9 mouse cellular contexts compared by ENCODE assay signal in the genomic region with DNA sequence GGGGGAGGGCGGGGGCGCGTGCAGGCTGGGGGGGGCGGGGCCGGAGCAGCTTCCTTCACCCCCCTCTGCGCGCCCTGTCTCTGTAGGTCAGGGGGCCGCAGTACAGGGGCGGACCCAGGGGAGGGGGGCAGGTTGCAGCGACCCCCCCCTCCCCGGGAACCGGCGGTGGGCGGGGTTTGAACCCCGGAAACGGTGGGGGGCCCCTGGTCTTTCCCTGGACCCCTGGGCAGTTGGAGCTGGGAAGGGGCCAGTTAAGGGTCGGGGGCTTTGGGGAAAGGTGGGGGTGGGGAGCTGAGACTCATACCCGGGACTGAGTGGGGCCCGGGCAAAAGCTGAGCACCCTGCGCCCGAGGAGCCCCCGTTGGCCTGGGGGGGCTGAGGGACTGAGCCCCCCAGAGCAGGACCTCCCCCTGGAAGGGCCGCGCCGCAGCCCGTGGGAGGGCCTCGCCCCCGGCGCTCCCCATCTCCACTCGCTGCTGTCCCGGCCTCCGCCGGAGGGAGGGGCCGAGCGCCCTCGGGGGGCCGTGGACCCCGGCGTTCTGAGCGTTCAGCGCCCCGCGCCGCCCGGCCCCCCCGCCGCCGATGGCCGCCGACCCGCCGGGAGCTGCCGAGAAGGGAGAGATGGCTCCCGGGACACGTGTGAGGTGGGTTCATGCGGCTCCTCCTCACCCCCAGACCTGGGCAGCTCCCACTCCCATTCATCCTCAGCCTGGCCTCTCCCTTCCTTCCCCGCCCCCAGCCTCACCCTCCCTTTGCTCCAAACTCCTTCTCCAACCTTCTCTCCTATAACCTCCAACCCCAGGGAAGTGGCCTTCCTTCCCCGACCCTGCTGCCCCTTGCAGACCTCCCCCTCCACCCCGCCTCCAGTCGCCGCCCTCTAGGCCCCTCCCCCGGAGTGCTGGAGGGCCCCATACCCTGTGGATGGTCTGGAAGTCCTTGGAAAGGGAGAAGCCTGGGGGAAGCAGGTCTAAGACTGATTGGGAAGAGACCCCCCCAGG. TPM values are rescaled to one million over a fixed set of nuclear protein-coding genes. Genes with fewer than 3 reads are reported as not detected.
DNase-seq lines count a peak whose midpoint lies in the region; ATAC-seq and TF ChIP-seq lines count a peak whose summit lies in the region.
"Had no signal": no experiment of that assay in that cellular context is flagged by ENCODE, and none has a peak within 500 bp of the region (broad histone marks: within the 10 kb centered on the region; RNA-seq: fewer than 3 reads in every experiment).

No protein-coding gene starts in this region.

- H3K4me2 ChIP-seq in hindbrain, embryonic 12.5 days (replicated peaks), result peak overlapping the region; percentile 68
- peak overlapping the region; percentile 97 for H3K4me2 ChIP-seq in liver, embryonic 12.5 days

- H3K27ac ChIP-seq in heart, adult 2 months, result peak overlapping the region; percentile 86
- peak overlapping the region; percentile 92 for H3K27ac ChIP-seq in hindbrain, embryonic 12.5 days
- H3K27ac ChIP-seq in liver, embryonic 12.5 days, result peak overlapping the region; percentile 75

- TF ChIP-seq EP300 in heart, adult 2 months (IDR thresholded peaks at IDR 0.05; ENCODE audit: insufficient read depth, low read depth, low read length), result no peak

- intact Hi-C loops in heart, adult 2 months (cut with DNase I), result loop anchor here (2.0 kb wide), 1 partner anchor 34 kb away; the partner anchor contains the start of gene Ctf1
- intact Hi-C loops in heart, postnatal 36 days (cut with DNase I), result no loop called here

- H3K4me3 ChIP-seq in heart, adult 2 months, result peak overlapping the region; percentile 79
- H3K4me3 ChIP-seq in G1E (ENCODE audit: low read depth, low read length), result peak overlapping the region; percentile 82
- H3K4me3 ChIP-seq in hindbrain, embryonic 12.5 days, result peak overlapping the region; percentile 94
- peak overlapping the region; percentile 77 for H3K4me3 ChIP-seq in liver, embryonic 12.5 days

- no peaks in the 10 kb centered on the region for H3K9me3 ChIP-seq in G1E (replicated peaks)
- no peaks in the 10 kb centered on the region for H3K9me3 ChIP-seq in hindbrain, embryonic 12.5 days (replicated peaks)
- H3K9me3 ChIP-seq in liver, embryonic 12.5 days (replicated peaks), result no peaks in the 10 kb centered on the region

- no peaks in the 10 kb centered on the region for H3K36me3 ChIP-seq in heart, adult 2 months (ENCODE audit: control insufficient read depth, insufficient read depth, low read length)
- peaks cover 43% of the 10 kb centered on the region for H3K36me3 ChIP-seq in G1E (replicated peaks)
- peaks cover 39% of the 10 kb centered on the region for H3K36me3 ChIP-seq in hindbrain, embryonic 12.5 days
- peaks cover 39% of the 10 kb centered on the region for H3K36me3 ChIP-seq in liver, embryonic 12.5 days

- H3K9ac ChIP-seq in heart, adult 2 months (ENCODE audit: low read depth, low read length), result peak overlapping the region; percentile 32
- peak overlapping the region; percentile 96 for H3K9ac ChIP-seq in hindbrain, embryonic 12.5 days
- peak overlapping the region; percentile 67 for H3K9ac ChIP-seq in liver, embryonic 12.5 days

- no peak for ATAC-seq in G1E (ENCODE audit: extremely low read depth, insufficient number of reproducible peaks, low FRiP score, poor library complexity, severe bottlenecking)
- ATAC-seq in hindbrain, embryonic 12.5 days (ENCODE audit: low FRiP score), result peak; percentile 4
- ATAC-seq in liver, embryonic 12.5 days, result peak; percentile 13

- WGBS in heart, adult 2 months, result 3% methylated on average over 51 of the region's 62 CpGs
- WGBS in hindbrain, embryonic 12.5 days, result 0% methylated on average over 43 of the region's 62 CpGs
- WGBS in liver, embryonic 12.5 days (ENCODE audit: insufficient replicate concordance), result 2% methylated on average over 50 of the region's 62 CpGs

- no peak for TF ChIP-seq CTCF in heart, adult 2 months (IDR thresholded peaks at IDR 0.05)
- no peak for TF ChIP-seq CTCF in G1E (IDR thresholded peaks at IDR 0.05; ENCODE audit: low read depth, low read length)

- peak; percentile 36 to 45 for DNase-seq in heart, adult 2 months
- no peak for DNase-seq in heart, postnatal 36 days
- peak; percentile 60 for DNase-seq in G1E (ENCODE audit: low spot score)
- DNase-seq in embryo, embryonic 9.5 days (ENCODE audit: extremely low spot score), result peak; percentile 89
- peak; percentile 61 for DNase-seq in retina, postnatal 1 day
- no peak for DNase-seq in layer of hippocampus, adult 11-12 months (ENCODE audit: low spot score)

- TF ChIP-seq POLR2A in heart, adult 2 months (IDR thresholded peaks at IDR 0.05; ENCODE audit: insufficient read depth, low read depth, low read length), result no peak

- H3K27me3 ChIP-seq in heart, adult 2 months (ENCODE audit: control insufficient read depth, insufficient read depth, low read length), result no peaks in the 10 kb centered on the region
- H3K27me3 ChIP-seq in G1E (ENCODE audit: insufficient read depth, low read length), result peaks cover 1% of the 10 kb centered on the region; the same call in 1 of the 2 replicates
- H3K27me3 ChIP-seq in hindbrain, embryonic 12.5 days, result no peaks in the 10 kb centered on the region
- no peaks in the 10 kb centered on the region for H3K27me3 ChIP-seq in liver, embryonic 12.5 days (replicated peaks)

- no peaks in the 10 kb centered on the region for H3K79me2 ChIP-seq in heart, adult 2 months (replicated peaks; ENCODE audit: control insufficient read depth, insufficient read depth, low read length)

- peaks cover 2% of the 10 kb centered on the region for H3K4me1 ChIP-seq in heart, adult 2 months (ENCODE audit: control insufficient read depth, insufficient read depth, low read length)
- H3K4me1 ChIP-seq in G1E (ENCODE audit: insufficient read depth, low read depth, low read length), result peaks cover 34% of the 10 kb centered on the region
- H3K4me1 ChIP-seq in hindbrain, embryonic 12.5 days, result peaks cover 20% of the 10 kb centered on the region
- peaks cover 32% of the 10 kb centered on the region for H3K4me1 ChIP-seq in liver, embryonic 12.5 days

RNA-seq across cellular contexts. Expression of gene Fbxl19, which starts 2.5 kb away (rescaled TPM):
- total RNA-seq in heart, adult 2 months (2021), result 1 to 10 TPM; 3.3 to 3.4 TPM
- polyA plus RNA-seq in heart, adult 2 months (2012; rRNA removed), result 4.1 and 4.8 TPM in 2 replicates
- total RNA-seq in heart, postnatal 36 days (2021), result 1 to 10 TPM; 3.2 to 3.3 TPM
- total RNA-seq in G1E (2014; fragmentation: Nextera tagmentation) (6.4 and 6.9 TPM in 2 replicates), G1E (2017) (15.1 and 18.8 TPM in 2 replicates)
- polyA plus RNA-seq in G1E (2012), result 54.4 and 58.5 TPM in 2 replicates
- polyA plus RNA-seq in hindbrain, embryonic 12.5 days (2016; fragmentation: Nextera tagmentation; extraction: Ambion mirVana), result 10.7 and 11.4 TPM in 2 replicates
- polyA plus RNA-seq in liver, embryonic 12.5 days (2016; fragmentation: Nextera tagmentation; extraction: Ambion mirVana), result 3.7 TPM in 2 replicates

RNA-seq across cellular contexts. Expression of gene Ctf2, which starts 14.8 kb away (rescaled TPM):
- not detected for total RNA-seq in heart, adult 2 months (2021)
- not detected in 2 replicates for polyA plus RNA-seq in heart, adult 2 months (2012; rRNA removed)
- total RNA-seq in heart, postnatal 36 days (2021), result not detected
- total RNA-seq in G1E (2014; fragmentation: Nextera tagmentation) (not detected in 2 replicates), G1E (2017) (0.16 TPM in 1 of 2 replicates, not detected in the other)
- not detected in 2 replicates for polyA plus RNA-seq in G1E (2012)
- polyA plus RNA-seq in hindbrain, embryonic 12.5 days (2016; fragmentation: Nextera tagmentation; extraction: Ambion mirVana), result 0.21 TPM in 1 of 2 replicates, not detected in the other
- polyA plus RNA-seq in liver, embryonic 12.5 days (2016; fragmentation: Nextera tagmentation; extraction: Ambion mirVana), result 0.13 and 0.26 TPM in 2 replicates
- total RNA-seq: left cerebral cortex, postnatal 10 days had no signal

RNA-seq across cellular contexts. Expression of gene Orai3, which starts 22.8 kb away (rescaled TPM):
- total RNA-seq in heart, adult 2 months (2021), result 10 to 100 TPM; 21.9 to 23.5 TPM
- polyA plus RNA-seq in heart, adult 2 months (2012; rRNA removed), result 27.5 and 31.7 TPM in 2 replicates
- total RNA-seq in heart, postnatal 36 days (2021), result 10 to 100 TPM; 22.1 to 22.6 TPM
- total RNA-seq in G1E (2014; fragmentation: Nextera tagmentation) (27.4 and 27.7 TPM in 2 replicates), G1E (2017) (47.1 and 53.8 TPM in 2 replicates)
- polyA plus RNA-seq in G1E (2012), result 30.2 and 43.1 TPM in 2 replicates
- 9.6 and 10.0 TPM in 2 replicates for polyA plus RNA-seq in hindbrain, embryonic 12.5 days (2016; fragmentation: Nextera tagmentation; extraction: Ambion mirVana)
- polyA plus RNA-seq in liver, embryonic 12.5 days (2016; fragmentation: Nextera tagmentation; extraction: Ambion mirVana), result 14.8 and 15.0 TPM in 2 replicates

RNA-seq across cellular contexts. Expression of gene Setd1a, which starts 29.7 kb away (rescaled TPM):
- 10 to 100 TPM; 16.3 to 18.5 TPM for total RNA-seq in heart, adult 2 months (2021)
- 7.1 and 8.6 TPM in 2 replicates for polyA plus RNA-seq in heart, adult 2 months (2012; rRNA removed)
- total RNA-seq in heart, postnatal 36 days (2021), result 10 to 100 TPM; 22.2 to 24.0 TPM
- total RNA-seq in G1E (2014; fragmentation: Nextera tagmentation), result 104 and 115 TPM in 2 replicates
- 9.1 and 10.0 TPM in 2 replicates for total RNA-seq in G1E (2017)
- polyA plus RNA-seq in G1E (2012), result 103 and 118 TPM in 2 replicates
- 19.8 and 23.4 TPM in 2 replicates for polyA plus RNA-seq in hindbrain, embryonic 12.5 days (2016; fragmentation: Nextera tagmentation; extraction: Ambion mirVana)
- polyA plus RNA-seq in liver, embryonic 12.5 days (2016; fragmentation: Nextera tagmentation; extraction: Ambion mirVana), result 13.1 and 13.7 TPM in 2 replicates

RNA-seq across cellular contexts. Expression of gene Ctf1, which starts 34.3 kb away (rescaled TPM):
- total RNA-seq in heart, adult 2 months (2021), result 1 to 10 TPM; 6.6 to 8.7 TPM
- polyA plus RNA-seq in heart, adult 2 months (2012; rRNA removed), result 15.3 and 24.5 TPM in 2 replicates
- total RNA-seq in heart, postnatal 36 days (2021), result 1 to 10 TPM; 7.7 to 9.4 TPM
- total RNA-seq in G1E (2014; fragmentation: Nextera tagmentation) (5.3 and 9.6 TPM in 2 replicates), G1E (2017) (0.41 and 2.3 TPM in 2 replicates)
- 1.7 and 2.2 TPM in 2 replicates for polyA plus RNA-seq in G1E (2012)
- polyA plus RNA-seq in hindbrain, embryonic 12.5 days (2016; fragmentation: Nextera tagmentation; extraction: Ambion mirVana), result 10.2 and 12.4 TPM in 2 replicates
- 3.6 and 4.6 TPM in 2 replicates for polyA plus RNA-seq in liver, embryonic 12.5 days (2016; fragmentation: Nextera tagmentation; extraction: Ambion mirVana)

Comparison
In these comparisons a context has a peak if more than half of its experiments do, and no peak if none do; other contexts are left out.
1. DNase-seq: peak in heart, adult 2 months (2 of 2), G1E (single experiment), embryo, embryonic 9.5 days (single experiment) and retina, postnatal 1 day (single experiment); none in heart, postnatal 36 days (0 of 2) and layer of hippocampus, adult 11-12 months (single experiment).
2. H3K9ac ChIP-seq: peak in every context shown above with its lines; median percentile 96 in hindbrain, embryonic 12.5 days; 67 in liver, embryonic 12.5 days; 32 in heart, adult 2 months.
3. Peak in every context shown above with its lines, with median percentiles within 50 percentile points of each other: H3K27ac ChIP-seq and H3K4me3 ChIP-seq.